Mouse (Mus musculus): Measurements from ENCODE around the gene Bad. TPM values are rescaled to one million over a fixed set of nuclear protein-coding genes. Genes with fewer than 3 reads are reported as not detected.
A peak's percentile ranks its signal among the peaks of the same experiment; 100 is the strongest.

Bad gene
- polyA plus RNA-seq, 1 experiment = 60.4 TPM

- Histone ChIP-seq H3K27ac (ENCODE audit: insufficient read depth, low read length) (no peak overlapping the region), H3K4me1 (ENCODE audit: control insufficient read depth, insufficient read depth, low read length) (peaks cover 5% of the 10 kb centered on the region; the same call in 1 of the 2 replicates), H3K4me3 (ENCODE audit: insufficient read depth, low read length) (peak overlapping the region; percentile 65)
- TF ChIP-seq CTCF (IDR thresholded peaks at IDR 0.05; ENCODE audit: extremely low read depth, insufficient read depth, low read length) (no peak), POLR2A (IDR thresholded peaks at IDR 0.05; ENCODE audit: extremely low read depth, insufficient read depth, low read length) (no peak)
These were observed 36.9 kb downstream of the Bad start for GRCm38 (mm10) chr19:6978639-6978974.

DNA sequence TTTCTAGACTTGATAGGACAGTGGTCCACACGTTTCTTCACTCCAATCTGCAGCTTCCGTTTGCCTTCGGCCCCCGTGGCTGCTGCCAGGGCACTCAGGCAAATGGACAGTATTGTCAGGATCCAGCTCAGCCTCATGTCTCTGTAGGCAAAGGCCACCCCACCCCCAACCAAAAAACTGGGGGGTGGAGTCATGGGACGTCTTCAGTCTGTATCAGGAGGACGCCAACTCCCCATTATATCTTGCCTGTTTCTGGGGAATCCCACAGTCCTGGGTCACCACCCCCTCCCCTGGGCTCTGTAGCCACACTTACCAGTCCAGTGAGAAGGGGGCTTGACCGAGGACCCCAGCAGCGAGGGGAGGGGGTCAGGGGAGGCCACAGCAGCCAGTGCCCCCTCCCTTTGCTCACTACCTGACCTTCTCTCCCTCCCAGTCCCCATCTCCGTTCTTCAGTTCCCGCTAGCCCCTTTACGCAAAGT is 37.4 kb downstream of the Bad start:
- H3K4me1 ChIP-seq (ENCODE audit: control insufficient read depth, insufficient read depth, low read length) = peaks cover 5% of the 10 kb centered on the region; the same call in 1 of the 2 replicates
- peak overlapping the region; percentile 65 for H3K4me3 ChIP-seq (ENCODE audit: insufficient read depth, low read length)
- 0 out of 2 replicates have a peak, but pooled peaks have one; percentile 9 for TF ChIP-seq POLR2A (IDR thresholded peaks at IDR 0.05; ENCODE audit: extremely low read depth, insufficient read depth, low read length)
- TF ChIP-seq CTCF (IDR thresholded peaks at IDR 0.05; ENCODE audit: extremely low read depth, insufficient read depth, low read length) = no peak
- H3K27ac ChIP-seq (ENCODE audit: insufficient read depth, low read length) = peak overlapping the region; percentile 78

DNA sequence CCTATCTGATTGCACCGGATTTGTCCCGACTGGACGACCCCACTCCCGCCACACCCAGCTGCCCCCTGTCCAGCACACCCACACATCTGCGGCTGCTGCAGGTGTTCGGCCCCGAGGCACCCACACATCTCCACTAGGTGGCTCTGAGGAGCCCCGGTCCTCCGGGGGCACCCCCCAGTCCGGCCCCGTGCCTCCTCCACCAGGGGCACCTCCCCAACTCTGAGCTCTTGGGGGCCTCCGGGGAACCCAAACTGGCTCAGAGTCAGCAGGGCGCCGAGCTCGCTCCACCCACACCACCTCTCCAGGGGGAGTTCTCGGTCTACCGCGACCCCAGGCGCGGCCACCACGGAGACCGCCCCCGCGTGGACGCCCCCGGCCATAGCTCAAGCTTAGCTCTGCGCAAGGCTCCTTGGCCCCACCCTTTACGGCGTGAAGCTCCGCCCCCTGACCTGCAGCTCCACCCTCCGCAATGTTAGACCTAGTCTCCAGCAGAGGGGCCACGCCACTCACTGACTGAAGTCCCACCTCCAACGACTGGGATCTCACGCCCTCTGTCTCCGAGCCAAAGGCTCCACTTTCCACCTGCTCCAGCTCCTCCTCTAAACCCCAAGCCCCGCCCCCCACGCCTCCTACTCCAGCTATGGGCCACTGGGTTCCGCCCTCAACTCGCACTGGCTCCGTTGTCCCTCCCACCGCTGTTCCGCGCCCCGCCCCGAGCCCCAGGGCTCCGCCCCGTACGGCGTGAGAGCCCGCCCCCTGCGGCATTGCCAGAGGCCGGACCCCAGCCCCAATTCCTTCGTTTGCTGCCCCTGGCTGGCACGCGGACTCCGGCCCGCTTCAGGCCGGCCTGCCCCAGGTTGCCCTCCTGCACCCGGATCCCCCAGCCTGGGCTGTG is 38.1 kb downstream of the Bad start:
- Histone ChIP-seq H3K4me3 (ENCODE audit: insufficient read depth, low read length) (peak overlapping the region; percentile 65), H3K27ac (ENCODE audit: insufficient read depth, low read length) (peak overlapping the region; percentile 78), H3K4me1 (ENCODE audit: control insufficient read depth, insufficient read depth, low read length) (peaks cover 5% of the 10 kb centered on the region; the same call in 1 of the 2 replicates)
- TF ChIP-seq POLR2A (IDR thresholded peaks at IDR 0.05; ENCODE audit: extremely low read depth, insufficient read depth, low read length) (peak; percentile 52; the same call in 1 of the 2 replicates), CTCF (IDR thresholded peaks at IDR 0.05; ENCODE audit: extremely low read depth, insufficient read depth, low read length) (peak; percentile 16; the same call in 1 of the 2 replicates)

DNA sequence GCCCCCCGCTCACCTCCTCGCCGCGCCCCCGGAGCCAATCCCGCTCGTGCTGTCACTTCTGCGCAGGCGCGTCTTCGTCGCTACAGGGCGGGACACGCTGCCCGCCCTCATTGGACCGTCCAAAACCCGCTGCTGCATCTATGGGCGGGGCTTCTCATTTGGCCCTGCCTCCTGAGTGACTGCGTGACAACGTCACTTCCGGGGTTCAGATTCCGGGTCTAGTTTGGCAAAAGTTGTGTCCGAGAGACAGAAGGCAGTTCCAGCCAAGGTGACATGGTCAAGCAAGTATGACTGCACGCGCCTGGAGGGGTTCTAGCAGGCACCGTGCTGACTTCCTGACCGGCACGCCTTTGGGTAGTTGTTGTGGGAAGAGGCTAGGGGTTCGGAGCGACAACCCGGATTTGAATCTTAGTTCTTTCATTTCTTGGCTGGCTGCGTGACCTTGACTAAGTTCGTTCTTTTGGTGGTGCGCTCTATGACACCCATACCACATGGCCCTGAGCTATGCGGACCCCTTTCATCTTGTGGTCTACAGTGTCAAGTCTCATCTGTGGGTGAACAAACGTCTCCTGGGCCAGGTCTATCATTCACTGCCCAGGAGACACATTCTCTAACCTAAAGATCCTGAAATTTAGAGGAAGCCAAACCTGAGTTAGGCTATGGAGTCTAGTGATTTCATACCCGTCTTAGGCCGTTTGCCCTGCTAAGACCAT is 38.9 kb downstream of the Bad start, which contains the start of gene Fkbp2:
TSS of gene Fkbp2 (minus strand) at position 121 of the 713 bp plus-strand sequence.
- H3K4me1 ChIP-seq (ENCODE audit: control insufficient read depth, insufficient read depth, low read length) = peaks cover 5% of the 10 kb centered on the region; the same call in 1 of the 2 replicates
- peak within 1 kb of the TSS; percentile 65 for H3K4me3 ChIP-seq (ENCODE audit: insufficient read depth, low read length)
- peak; percentile 97 for TF ChIP-seq POLR2A (IDR thresholded peaks at IDR 0.05; ENCODE audit: extremely low read depth, insufficient read depth, low read length)
- TF ChIP-seq CTCF (IDR thresholded peaks at IDR 0.05; ENCODE audit: extremely low read depth, insufficient read depth, low read length) = no peak
- H3K27ac ChIP-seq (ENCODE audit: insufficient read depth, low read length) = peak within 1 kb of the TSS; percentile 78

DNA sequence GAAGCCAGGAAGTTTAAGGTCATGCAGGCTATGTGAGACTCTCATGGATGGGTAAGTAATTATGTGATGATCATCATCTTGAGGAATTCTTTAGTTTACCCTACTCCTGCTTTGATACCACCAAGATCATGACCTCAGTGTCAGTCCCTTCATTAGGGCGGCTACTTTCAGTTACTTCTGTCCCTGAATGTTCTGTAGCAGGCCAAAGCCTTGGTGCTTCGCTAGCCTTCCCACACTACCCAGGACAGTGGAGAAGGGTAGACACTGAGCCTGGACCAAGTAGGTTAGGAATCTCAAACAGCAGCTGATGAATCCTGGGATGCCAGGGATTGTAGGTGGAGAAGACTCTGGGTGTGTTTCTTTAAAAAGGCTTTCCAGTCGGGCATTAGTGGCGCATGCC is 39.8 kb downstream of the Bad start:
- peaks cover 4% of the 10 kb centered on the region; the same call in 1 of the 2 replicates for H3K4me1 ChIP-seq (ENCODE audit: control insufficient read depth, insufficient read depth, low read length)
- no peak for TF ChIP-seq POLR2A (IDR thresholded peaks at IDR 0.05; ENCODE audit: extremely low read depth, insufficient read depth, low read length)
- TF ChIP-seq CTCF (IDR thresholded peaks at IDR 0.05; ENCODE audit: extremely low read depth, insufficient read depth, low read length) = no peak
- H3K4me3 ChIP-seq (ENCODE audit: insufficient read depth, low read length) = peak overlapping the region; percentile 65; the same call in 1 of the 2 replicates
- H3K27ac ChIP-seq (ENCODE audit: insufficient read depth, low read length) = no peak overlapping the region

GRCm38 (mm10) chr19:6983621-6984020 is 42.0 kb downstream of the Bad start:
- Histone ChIP-seq H3K4me1 (ENCODE audit: control insufficient read depth, insufficient read depth, low read length) (peaks cover 4% of the 10 kb centered on the region; the same call in 1 of the 2 replicates), H3K4me3 (ENCODE audit: insufficient read depth, low read length) (no peak overlapping the region), H3K27ac (ENCODE audit: insufficient read depth, low read length) (no peak overlapping the region)
- TF ChIP-seq POLR2A (IDR thresholded peaks at IDR 0.05; ENCODE audit: extremely low read depth, insufficient read depth, low read length) (no peak), CTCF (IDR thresholded peaks at IDR 0.05; ENCODE audit: extremely low read depth, insufficient read depth, low read length) (no peak)

GRCm38 (mm10) chr19:6985300-6985699 is 43.6 kb downstream of the Bad start:
- H3K4me3 ChIP-seq (ENCODE audit: insufficient read depth, low read length) = no peak overlapping the region
- no peak for TF ChIP-seq POLR2A (IDR thresholded peaks at IDR 0.05; ENCODE audit: extremely low read depth, insufficient read depth, low read length)
- TF ChIP-seq CTCF (IDR thresholded peaks at IDR 0.05; ENCODE audit: extremely low read depth, insufficient read depth, low read length) = no peak
- 0 out of 2 replicates have a peak, but pooled peaks cover 2% of the 10 kb centered on the region for H3K4me1 ChIP-seq (ENCODE audit: control insufficient read depth, insufficient read depth, low read length)
- no peak overlapping the region for H3K27ac ChIP-seq (ENCODE audit: insufficient read depth, low read length)

DNA sequence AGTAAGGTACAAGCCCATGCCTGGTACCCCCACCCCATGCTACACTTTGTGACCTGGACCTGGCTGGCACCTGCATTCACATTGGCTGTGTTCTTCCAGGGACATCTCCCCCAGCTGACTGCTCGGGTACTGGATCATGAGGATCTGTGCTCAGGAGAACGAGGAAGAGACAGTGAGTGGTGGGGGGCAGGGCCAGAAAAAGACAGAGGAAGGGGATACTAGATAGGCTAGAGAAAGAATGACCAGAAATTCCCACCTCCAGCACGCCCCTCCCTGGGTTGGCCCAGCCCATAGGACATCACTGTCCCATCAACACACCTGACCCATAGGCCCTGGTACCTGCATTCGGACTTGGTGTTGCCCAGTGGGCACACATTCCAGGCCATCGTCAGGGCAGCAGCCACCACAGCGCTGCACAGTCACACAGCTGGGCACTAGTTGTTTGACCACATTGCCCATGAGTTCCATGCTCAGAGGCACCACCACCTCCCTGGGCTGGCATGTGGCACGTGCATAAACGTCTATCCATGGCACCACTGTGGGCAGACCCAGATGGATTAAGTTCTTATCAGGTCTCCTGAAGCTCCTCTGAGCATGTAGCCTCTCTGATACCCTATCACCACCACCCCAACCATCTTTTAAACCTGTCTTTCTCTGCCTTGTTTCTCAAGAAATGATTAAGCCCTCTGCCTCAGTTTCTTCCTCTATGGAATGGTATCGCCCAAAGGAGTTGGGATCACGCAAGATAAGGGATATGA is 44.5 kb downstream of the Bad start:
- TF ChIP-seq CTCF (IDR thresholded peaks at IDR 0.05; ENCODE audit: extremely low read depth, insufficient read depth, low read length) (no peak), POLR2A (IDR thresholded peaks at IDR 0.05; ENCODE audit: extremely low read depth, insufficient read depth, low read length) (no peak)
- H3K4me1 ChIP-seq (ENCODE audit: control insufficient read depth, insufficient read depth, low read length) = 0 out of 2 replicates have a peak, but pooled peaks cover 2% of the 10 kb centered on the region
- H3K4me3 ChIP-seq (ENCODE audit: insufficient read depth, low read length) = no peak overlapping the region; the same call in 1 of the 2 replicates
- H3K27ac ChIP-seq (ENCODE audit: insufficient read depth, low read length) = 0 out of 2 replicates have a peak overlapping the region, but pooled peaks have one; percentile 92
